Mouse (Mus musculus) regulatory T cell (primary cell): ENCODE measurements around the gene Galnt17.

Source experiments
- in situ Hi-C: fragments of 300-600 bp; cut with MboI, MseI; formaldehyde crosslinking; loops from one replicate; pipeline ENCODE4 v1.15.1; 2025; ENCODE audit warnings: high pct_unique_total_duplicates

Gene Galnt17

GRCm38 (mm10) chr5:131241689-131242088, 66.6 kb downstream of the Galnt17 start:
- in situ Hi-C loops: no loop called here

DNA sequence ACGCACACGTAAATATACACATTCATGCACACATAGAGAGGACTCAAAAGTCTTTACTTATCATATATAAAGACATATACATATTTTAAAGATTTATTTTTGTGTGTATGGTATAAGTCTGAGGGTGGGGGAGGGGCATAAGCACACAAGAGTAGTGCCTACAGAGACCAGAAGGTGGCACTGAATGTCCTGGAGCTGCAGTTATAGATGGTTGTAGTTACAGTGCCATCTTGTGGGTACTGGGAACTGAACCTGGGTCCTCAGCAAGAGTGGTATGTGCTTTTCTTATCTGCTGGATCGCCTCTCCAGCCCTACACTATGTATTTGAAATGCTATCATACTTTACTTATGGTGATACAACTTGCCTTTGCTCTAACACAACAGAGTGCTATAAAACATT, 68.5 kb downstream of the Galnt17 start:
- in situ Hi-C loops: no loop called here

DNA sequence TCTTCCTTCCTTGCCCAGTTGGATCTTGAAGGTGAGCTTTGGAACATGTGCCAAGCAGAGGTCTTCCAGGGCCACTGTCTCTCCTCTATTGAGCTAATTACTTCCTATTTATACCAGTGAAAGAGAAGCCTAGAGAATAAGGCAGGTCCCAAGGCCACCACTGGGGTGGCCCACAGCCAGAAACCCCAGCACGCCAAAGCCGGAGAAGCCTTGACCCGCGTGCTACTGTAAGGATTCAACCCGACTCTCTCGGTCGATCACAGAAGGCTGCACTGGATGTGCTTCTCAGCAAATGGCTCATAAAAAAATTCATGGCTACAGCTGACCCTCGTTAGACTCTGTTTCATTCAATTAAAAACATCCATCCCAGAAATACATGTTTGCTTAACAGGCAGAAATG, 71.4 kb downstream of the Galnt17 start:
- in situ Hi-C loops: no loop called here

DNA sequence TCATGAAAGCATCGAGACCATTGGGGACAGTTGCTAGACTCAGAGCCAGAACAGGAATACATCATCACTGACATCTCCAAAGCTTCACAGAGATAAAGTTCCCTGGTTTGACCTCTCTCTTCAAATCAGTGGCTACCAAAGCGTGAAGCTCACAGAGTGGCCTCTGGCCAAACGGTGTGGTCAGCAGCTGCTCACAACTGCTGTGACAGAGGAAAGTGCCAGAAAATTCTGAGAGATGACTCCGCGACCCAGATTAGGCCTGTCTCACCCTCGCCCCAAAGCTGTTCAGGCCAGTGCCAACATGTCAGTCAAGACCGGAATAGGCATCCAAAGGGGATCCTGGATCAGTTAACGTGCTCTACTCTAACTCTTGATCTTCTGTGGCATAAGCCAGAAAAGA, 74.5 kb downstream of the Galnt17 start:
- in situ Hi-C loops: no loop called here

DNA sequence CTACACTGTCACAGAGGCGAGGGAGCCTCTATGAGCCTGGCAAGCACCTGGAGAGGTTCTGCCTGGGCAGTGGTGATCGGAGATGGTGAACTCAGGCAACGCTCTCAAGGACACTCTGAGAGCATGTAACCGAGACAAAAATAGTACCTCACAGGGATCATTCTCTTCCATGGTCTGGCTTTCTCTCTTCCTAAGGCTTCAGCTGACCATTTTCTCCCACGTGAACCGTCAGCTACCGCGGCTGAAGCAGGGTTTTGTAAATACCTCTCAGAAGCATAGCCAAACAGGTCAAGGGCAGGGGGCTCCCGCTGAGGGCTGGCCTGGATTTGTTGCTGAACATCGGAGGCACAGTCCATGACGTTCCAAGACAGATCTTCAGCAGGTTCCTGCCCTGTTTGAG, 77.2 kb downstream of the Galnt17 start:
- in situ Hi-C loops: no loop called here

- in situ Hi-C loops: no loop called here
These were observed 78.6 kb downstream of the Galnt17 start for GRCm38 (mm10) chr5:131229744-131230143.

DNA sequence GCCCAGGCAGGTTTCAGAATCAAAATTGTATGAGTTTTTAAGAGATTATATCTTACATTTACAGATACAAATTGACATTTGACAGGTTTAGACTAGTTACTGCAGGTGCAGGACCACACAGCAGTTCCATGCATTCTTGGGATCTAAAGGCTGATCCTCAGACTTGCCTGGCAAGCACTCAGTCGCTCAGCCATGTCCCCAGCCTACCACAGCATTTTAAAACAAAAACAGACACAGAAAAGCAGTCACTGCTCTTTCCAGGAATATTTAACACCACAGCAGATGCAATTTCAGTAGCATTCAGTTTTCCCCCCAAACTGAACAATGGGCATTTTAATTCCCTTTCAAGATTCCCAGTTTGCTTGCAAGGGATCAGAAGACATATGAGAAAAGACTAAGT, 84.9 kb downstream of the Galnt17 start:
- in situ Hi-C loops: no loop called here

DNA sequence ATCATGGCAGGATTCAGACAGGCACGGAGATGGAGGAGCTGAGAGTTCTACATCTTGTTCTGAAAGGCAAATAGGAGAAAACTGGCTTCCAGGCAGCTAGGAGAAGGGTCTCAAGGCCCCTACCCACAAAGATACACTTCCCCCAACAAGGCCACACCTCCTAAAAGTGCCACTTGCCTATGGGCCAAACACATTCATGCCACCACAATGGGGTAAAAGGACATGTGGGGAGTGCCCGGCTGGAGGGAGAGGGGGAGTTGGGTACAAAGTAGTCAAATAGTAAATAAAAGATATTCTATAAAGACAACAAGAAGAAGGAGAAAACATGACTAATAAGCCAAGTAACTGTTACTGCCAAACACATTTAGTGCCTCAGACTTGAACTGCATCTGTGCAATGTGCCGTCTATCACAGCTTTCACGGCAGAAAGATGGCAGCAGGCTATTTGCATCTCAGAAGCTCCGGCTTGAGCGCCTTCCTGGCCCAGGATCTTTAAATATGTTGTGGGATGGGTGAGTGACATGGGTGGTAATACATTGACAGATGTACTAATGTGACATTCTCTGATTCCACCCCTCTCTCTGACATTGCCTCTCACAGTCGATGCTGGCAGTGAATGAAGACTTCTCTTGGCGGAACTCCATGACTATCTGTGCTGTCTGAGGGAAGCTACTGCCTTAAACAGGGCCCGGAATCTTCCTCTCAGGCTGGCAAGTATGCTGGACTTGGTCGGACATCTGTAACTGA, 85.6 kb downstream of the Galnt17 start:
- in situ Hi-C loops: no loop called here

DNA sequence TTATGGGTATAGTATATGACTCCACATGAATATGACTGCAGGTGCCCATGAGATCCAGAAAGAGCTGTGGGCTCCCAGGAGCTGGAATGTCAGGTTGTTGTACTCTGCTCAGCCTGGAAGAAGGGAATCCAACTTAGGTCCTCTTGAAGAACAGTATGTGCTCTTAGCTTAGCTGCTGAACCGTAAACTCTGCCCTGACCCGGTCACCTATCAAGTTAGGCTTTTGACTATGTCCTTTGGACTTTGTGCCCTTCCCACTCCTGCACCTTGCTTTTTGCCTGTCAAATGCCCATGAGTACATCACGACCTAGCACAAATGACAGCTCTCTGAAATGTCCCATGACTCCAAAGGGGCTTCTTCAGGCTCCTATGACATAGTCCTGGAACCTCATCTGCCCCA, 90.1 kb downstream of the Galnt17 start:
- in situ Hi-C loops: no loop called here

GRCm38 (mm10) chr5:131211618-131212017, 96.7 kb downstream of the Galnt17 start:
- in situ Hi-C loops: no loop called here

- in situ Hi-C loops: no loop called here
These were observed 107.2 kb downstream of the Galnt17 start for GRCm38 (mm10) chr5:131201146-131201545.

GRCm38 (mm10) chr5:131192311-131192710, 116.0 kb downstream of the Galnt17 start:
- in situ Hi-C loops: no loop called here

GRCm38 (mm10) chr5:131184566-131184965, 123.7 kb downstream of the Galnt17 start:
- in situ Hi-C loops: no loop called here

DNA sequence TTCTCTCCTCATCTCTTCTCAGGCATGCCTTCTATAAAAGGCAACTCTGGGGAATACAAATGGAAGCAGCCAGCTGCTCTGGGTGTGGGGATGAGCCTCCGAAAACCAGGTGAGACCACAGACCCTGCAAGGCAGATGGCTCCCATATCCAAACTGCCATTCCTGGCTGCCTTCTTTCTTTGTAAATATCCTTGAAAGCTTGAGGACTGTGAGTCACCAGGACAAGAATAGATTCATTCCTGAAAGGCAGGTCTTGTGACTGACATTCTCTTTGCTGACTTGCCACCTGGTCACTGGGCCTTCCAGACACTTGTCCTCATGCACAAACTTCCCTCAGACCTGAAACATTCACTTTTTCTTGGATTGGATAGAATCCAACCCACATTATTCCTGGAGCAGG, 127.1 kb downstream of the Galnt17 start:
- in situ Hi-C loops: no loop called here

GRCm38 (mm10) chr5:131180756-131181155, 127.5 kb downstream of the Galnt17 start:
- in situ Hi-C loops: no loop called here

DNA sequence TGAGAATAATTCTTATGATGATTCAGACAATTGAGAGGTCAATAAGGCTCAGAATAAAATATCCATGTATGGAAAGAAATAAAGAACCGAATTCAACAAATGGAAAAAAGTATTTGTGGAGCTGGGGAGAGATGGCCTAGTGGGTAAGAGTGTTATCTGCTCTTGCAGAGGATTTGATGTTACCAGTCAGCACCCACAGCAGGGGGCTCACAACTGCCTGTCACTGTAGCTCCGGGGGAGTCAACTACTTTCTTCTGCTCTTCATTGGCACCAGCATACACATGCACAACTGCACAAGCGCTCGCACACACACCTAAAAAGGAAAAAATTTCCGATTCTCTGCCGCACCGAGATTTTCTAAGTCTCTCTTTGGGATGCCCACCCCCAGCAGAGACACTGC, 130.4 kb downstream of the Galnt17 start:
- in situ Hi-C loops: no loop called here

- in situ Hi-C loops: no loop called here
These were observed 131.1 kb downstream of the Galnt17 start for GRCm38 (mm10) chr5:131177168-131177567.

GRCm38 (mm10) chr5:131169186-131169585, 139.1 kb downstream of the Galnt17 start:
- in situ Hi-C loops: no loop called here

DNA sequence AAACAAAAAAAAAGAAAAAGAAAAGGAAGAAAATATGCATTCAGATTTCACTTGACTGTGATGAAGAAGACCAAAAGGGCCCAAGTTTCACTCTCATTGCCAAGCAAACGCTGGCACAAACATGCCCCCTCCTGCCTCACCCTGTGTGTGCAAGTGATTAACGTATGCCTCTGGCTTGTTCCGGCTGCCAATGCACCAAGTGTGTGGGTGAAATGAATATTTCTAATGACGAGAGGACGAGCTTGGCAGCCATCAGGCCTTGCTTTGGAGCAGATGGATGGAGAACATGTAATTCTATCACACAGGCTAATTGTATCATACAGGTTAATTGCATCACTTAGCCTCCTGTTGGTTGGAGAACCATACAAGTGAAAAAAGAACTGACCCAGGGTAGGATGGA, 140.9 kb downstream of the Galnt17 start:
- in situ Hi-C loops: no loop called here

GRCm38 (mm10) chr5:131165681-131166080, 142.6 kb downstream of the Galnt17 start:
- in situ Hi-C loops: no loop called here

- in situ Hi-C loops: no loop called here
These were observed 150.4 kb downstream of the Galnt17 start for GRCm38 (mm10) chr5:131157866-131158265.

DNA sequence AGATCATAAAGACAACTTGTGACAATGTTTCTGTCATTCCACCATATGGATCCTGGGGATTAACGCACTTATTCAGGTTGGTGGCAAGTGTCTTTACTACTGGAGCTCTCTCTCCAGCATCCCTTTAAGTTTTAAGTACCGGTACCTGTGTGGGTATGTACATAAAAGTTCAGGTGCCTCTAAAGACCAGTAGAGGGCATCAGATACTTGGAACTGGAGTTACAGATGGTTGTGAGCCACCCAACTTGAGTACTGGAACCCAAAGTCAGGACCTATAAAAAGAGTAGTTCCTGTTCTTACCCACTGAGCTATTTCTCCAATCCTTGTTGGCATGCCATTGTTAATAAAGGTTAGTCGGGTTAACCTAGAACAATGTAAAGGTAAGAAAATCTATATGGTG, 152.0 kb downstream of the Galnt17 start:
- in situ Hi-C loops: no loop called here

GRCm38 (mm10) chr5:131142606-131143005, 165.7 kb downstream of the Galnt17 start:
- in situ Hi-C loops: no loop called here

- in situ Hi-C loops: no loop called here
These were observed 173.5 kb downstream of the Galnt17 start for GRCm38 (mm10) chr5:131134809-131135208.
